Mouse (Mus musculus) testis, adult 2 months (tissue): ENCODE data around the gene Theg.

Experiments used
- CTCF ChIP-seq: fragments of 200-500 bp; IDR thresholded peaks from 2 replicates; pipeline ENCODE4 v1.5.1; 2012; ENCODE audit warnings: low read depth, mild to moderate bottlenecking, inconsistent platforms, low read length, moderate library complexity; ENCODE audit not compliant: control insufficient read depth, insufficient read depth, insufficient replicate concordance
- POLR2A ChIP-seq: fragments of 200-500 bp; IDR thresholded peaks from 2 replicates; pipeline ENCODE4 v1.6.1; 2012; ENCODE audit warnings: low read depth, mild to moderate bottlenecking, inconsistent platforms, low read length, moderate library complexity; ENCODE audit not compliant: control insufficient read depth

- TF ChIP-seq CTCF (no peak), POLR2A (no peak)
Observed at GRCm38 (mm10) chr10:79569921-79570320, 17.2 kb downstream of the Theg start.
